Mouse (Mus musculus) kidney, adult 8-10 months (tissue): ENCODE measurements around the gene Cse1l.
A peak's percentile ranks its signal among the peaks of the same experiment; 100 is the strongest.

Source experiments
- DNase-seq, 2 experiments: peaks; one replicate each; pipeline ENCODE4 v3.0.0; 2022

The Cse1l gene

GRCm38 (mm10) chr2:166977490-166977889 lies 71.7 kb downstream of the Cse1l start:
- no peak for DNase-seq

- no peak for DNase-seq
Measured at GRCm38 (mm10) chr2:166980161-166980560, 74.3 kb downstream of the Cse1l start.

GRCm38 (mm10) chr2:166983351-166983894 lies 77.6 kb downstream of the Cse1l start:
- no peak for DNase-seq

GRCm38 (mm10) chr2:166990861-166991260 lies 85.0 kb downstream of the Cse1l start:
- DNase-seq = no peak

- DNase-seq = no peak
Measured at GRCm38 (mm10) chr2:166991945-166992344, 86.1 kb downstream of the Cse1l start.

GRCm38 (mm10) chr2:166995021-166995795 lies 89.4 kb downstream of the Cse1l start:
- peak in 1 of 2 experiments; percentile 19 for DNase-seq
